Mouse (Mus musculus) C2C12 (cell line): ENCODE data around the gene Specc1.

ENCODE experiments used
- CTCF ChIP-seq: IDR thresholded peaks from one replicate; pipeline ENCODE4 v1.5.1; 2011; ENCODE audit not compliant: control insufficient read depth, insufficient read depth, insufficient read length
- FOSL1 ChIP-seq: IDR thresholded peaks from one replicate; pipeline ENCODE4 v1.8.0; 2011; ENCODE audit warnings: mild to moderate bottlenecking, low read length; ENCODE audit not compliant: poor library complexity, insufficient read depth, severe bottlenecking
- MAX ChIP-seq: IDR thresholded peaks from one replicate; pipeline ENCODE4 v1.6.1; 2011; ENCODE audit warnings: mild to moderate bottlenecking, control low read depth
- USF1 ChIP-seq: IDR thresholded peaks from one replicate; pipeline ENCODE4 v1.6.1; 2011; ENCODE audit warnings: low read depth, mild to moderate bottlenecking, control low read depth, moderate library complexity

GRCm38 (mm10) chr11:62200901-62201512 lies 244.4 kb downstream of the Specc1 start:
- TF ChIP-seq CTCF: no peak
- no peak for TF ChIP-seq MAX
- TF ChIP-seq FOSL1: no peak
- TF ChIP-seq USF1: no peak
